Mouse (Mus musculus) myocyte (in vitro differentiated cells): ENCODE data around the gene Nudt15. TPM values are rescaled to one million over a fixed set of nuclear protein-coding genes. Genes with fewer than 3 reads are reported as not detected.

Experiments
- H3K27me3 ChIP-seq: one replicate; pipeline ENCODE4 v1.6.1; 2011; ENCODE audit not compliant: control insufficient read depth, insufficient read depth, insufficient read length
- H3K36me3 ChIP-seq: one replicate; pipeline ENCODE4 v1.6.1; 2011; ENCODE audit not compliant: control insufficient read depth, insufficient read depth
- H3K4me2 ChIP-seq: one replicate; pipeline ENCODE4 v1.6.1; 2011; ENCODE audit warnings: low read depth, control low read depth
- H3K4me3 ChIP-seq: one replicate; pipeline ENCODE4 v1.5.1; 2011; ENCODE audit warnings: mild to moderate bottlenecking, control low read depth, moderate library complexity
- H3K79me2 ChIP-seq: one replicate; pipeline ENCODE4 v1.6.1; 2011; ENCODE audit not compliant: control insufficient read depth, insufficient read depth
- H3ac ChIP-seq: one replicate; pipeline ENCODE4 v1.6.1; 2011; ENCODE audit not compliant: control insufficient read depth, insufficient read length
- CEBPB ChIP-seq: IDR thresholded peaks from 2 replicates; pipeline ENCODE4 v1.6.1; 2011; ENCODE audit warnings: mild to moderate bottlenecking, moderate library complexity; ENCODE audit not compliant: poor library complexity, insufficient read depth, severe bottlenecking
- E2F4 ChIP-seq: IDR thresholded peaks from one replicate; pipeline ENCODE4 v1.6.1; 2011; ENCODE audit warnings: mild to moderate bottlenecking, control low read depth, moderate library complexity; ENCODE audit not compliant: insufficient read depth
- MAX ChIP-seq: IDR thresholded peaks from one replicate; pipeline ENCODE4 v1.6.1; 2011; ENCODE audit warnings: low read depth, mild to moderate bottlenecking, control low read depth
- MYOD1 ChIP-seq, 3 experiments: IDR thresholded peaks; one replicate each; pipeline ENCODE4 v1.6.1; 2011; ENCODE audit warnings: control low read depth in 2 of 3, low read depth in 2 of 3, mild to moderate bottlenecking in 2 of 3, moderate library complexity in 1 of 3; ENCODE audit not compliant: insufficient read length in 2 of 3, control insufficient read depth in 1 of 3
- MYOG ChIP-seq, 3 experiments: IDR thresholded peaks; one replicate each; pipeline ENCODE4 v1.6.1; 2011; ENCODE audit warnings: control low read depth in 2 of 3, low read depth in 2 of 3, mild to moderate bottlenecking in 2 of 3; ENCODE audit not compliant: insufficient read length in 2 of 3, control insufficient read depth in 1 of 3, insufficient read depth in 1 of 3
- POLR2A ChIP-seq: IDR thresholded peaks from one replicate; pipeline ENCODE4 v1.6.1; 2011; ENCODE audit warnings: low read depth, mild to moderate bottlenecking, control low read depth, moderate library complexity; ENCODE audit not compliant: insufficient read length
- POLR2AphosphoS2 ChIP-seq: IDR thresholded peaks from one replicate; pipeline ENCODE4 v1.6.1; 2011; ENCODE audit warnings: low read depth, control low read depth; ENCODE audit not compliant: insufficient read length
- REST ChIP-seq: IDR thresholded peaks from one replicate; pipeline ENCODE4 v1.6.1; 2011; ENCODE audit warnings: mild to moderate bottlenecking, control low read depth, moderate library complexity; ENCODE audit not compliant: insufficient read depth, insufficient read length
- SRF ChIP-seq: IDR thresholded peaks from one replicate; pipeline ENCODE4 v1.6.1; 2011; ENCODE audit warnings: low read depth; ENCODE audit not compliant: control insufficient read depth, insufficient read length
- TCF12 ChIP-seq: IDR thresholded peaks from one replicate; pipeline ENCODE4 v1.6.1; 2011; ENCODE audit warnings: mild to moderate bottlenecking, control low read depth; ENCODE audit not compliant: poor library complexity, insufficient read depth, severe bottlenecking
- TCF3 ChIP-seq: IDR thresholded peaks from one replicate; pipeline ENCODE4 v1.6.1; 2011; ENCODE audit warnings: low read depth, control low read depth; ENCODE audit not compliant: insufficient read length
- USF1 ChIP-seq: IDR thresholded peaks from one replicate; pipeline ENCODE4 v1.6.1; 2011; ENCODE audit warnings: low read depth, mild to moderate bottlenecking, control low read depth, moderate library complexity
- polyA plus RNA-seq: library from polyadenylated mRNA; unstranded; fragments of >200 nt; fragmentation: generic; extraction: Trizol; gene quantifications from one replicate; pipeline ENCODE4 v1.2.1, GENCODE M21; 2012; ENCODE audit warnings: missing spikeins

Nudt15 gene
- polyA plus RNA-seq, 1 experiment, result 2.0 TPM

GRCm38 (mm10) chr14:73494122-73494521, 53.9 kb downstream of the Nudt15 start:
- TF ChIP-seq POLR2A (no peak), USF1 (no peak), TCF12 (no peak), MYOG (IDR thresholded peaks at IDR 0.05; ENCODE audit: control insufficient read depth in 1 of 3, insufficient read depth in 1 of 3, insufficient read length in 2 of 3, low read depth in 2 of 3) (no peak), CEBPB (no peak), E2F4 (no peak), REST (no peak), MYOD1 (IDR thresholded peaks at IDR 0.05; ENCODE audit: control insufficient read depth in 1 of 3, insufficient read length in 2 of 3, low read depth in 2 of 3) (no peak), MAX (no peak), SRF (no peak), TCF3 (no peak)
- Histone ChIP-seq H3K4me2 (no peak overlapping the region), H3K27me3 (no peaks in the 10 kb centered on the region), H3K36me3 (no peaks in the 10 kb centered on the region), H3K79me2 (no peaks in the 10 kb centered on the region), H3ac (no peak overlapping the region), H3K4me3 (no peak overlapping the region)

- no peak overlapping the region for H3ac ChIP-seq
- H3K4me3 ChIP-seq, result no peak overlapping the region
- no peak overlapping the region for H3K4me2 ChIP-seq
- H3K36me3 ChIP-seq, result no peaks in the 10 kb centered on the region
- H3K27me3 ChIP-seq, result no peaks in the 10 kb centered on the region
- H3K79me2 ChIP-seq, result no peaks in the 10 kb centered on the region
- no peak for TF ChIP-seq POLR2AphosphoS2
- no peak for TF ChIP-seq USF1
- TF ChIP-seq E2F4, result no peak
- no peak for TF ChIP-seq CEBPB
- no peak for TF ChIP-seq REST
- TF ChIP-seq POLR2A, result no peak
- no peak for TF ChIP-seq TCF12
- TF ChIP-seq MAX, result no peak
- TF ChIP-seq MYOD1 (IDR thresholded peaks at IDR 0.05; ENCODE audit: control insufficient read depth in 1 of 3, insufficient read length in 2 of 3, low read depth in 2 of 3), result no peak
- no peak for TF ChIP-seq MYOG (IDR thresholded peaks at IDR 0.05; ENCODE audit: control insufficient read depth in 1 of 3, insufficient read depth in 1 of 3, insufficient read length in 2 of 3, low read depth in 2 of 3)
- no peak for TF ChIP-seq TCF3
- TF ChIP-seq SRF, result no peak
These were observed 54.7 kb downstream of the Nudt15 start for GRCm38 (mm10) chr14:73493356-73493755.

GRCm38 (mm10) chr14:73486641-73487040, 61.4 kb downstream of the Nudt15 start:
- no peaks in the 10 kb centered on the region for H3K27me3 ChIP-seq
- TF ChIP-seq MYOG (IDR thresholded peaks at IDR 0.05; ENCODE audit: control insufficient read depth in 1 of 3, insufficient read depth in 1 of 3, insufficient read length in 2 of 3, low read depth in 2 of 3) (no peak), E2F4 (no peak), CEBPB (no peak), REST (no peak), TCF3 (no peak), POLR2AphosphoS2 (no peak), SRF (no peak), MYOD1 (IDR thresholded peaks at IDR 0.05; ENCODE audit: control insufficient read depth in 1 of 3, insufficient read length in 2 of 3, low read depth in 2 of 3) (no peak)
- no peak overlapping the region for H3K4me2 ChIP-seq
- H3ac ChIP-seq, result no peak overlapping the region
- H3K79me2 ChIP-seq, result no peaks in the 10 kb centered on the region
- H3K36me3 ChIP-seq, result no peaks in the 10 kb centered on the region
- H3K4me3 ChIP-seq, result no peak overlapping the region

GRCm38 (mm10) chr14:73484366-73485110, 63.5 kb downstream of the Nudt15 start:
- Histone ChIP-seq H3K36me3 (no peaks in the 10 kb centered on the region), H3K4me3 (no peak overlapping the region), H3K4me2 (no peak overlapping the region), H3K27me3 (no peaks in the 10 kb centered on the region), H3K79me2 (no peaks in the 10 kb centered on the region), H3ac (no peak overlapping the region)
- TF ChIP-seq MYOD1 (IDR thresholded peaks at IDR 0.05; ENCODE audit: control insufficient read depth in 1 of 3, insufficient read length in 2 of 3, low read depth in 2 of 3), result no peak
- no peak for TF ChIP-seq MAX
- no peak for TF ChIP-seq REST
- no peak for TF ChIP-seq MYOG (IDR thresholded peaks at IDR 0.05; ENCODE audit: control insufficient read depth in 1 of 3, insufficient read depth in 1 of 3, insufficient read length in 2 of 3, low read depth in 2 of 3)
- TF ChIP-seq POLR2A, result no peak
- no peak for TF ChIP-seq USF1
- TF ChIP-seq TCF3, result no peak
- TF ChIP-seq POLR2AphosphoS2, result no peak
- no peak for TF ChIP-seq TCF12
- TF ChIP-seq SRF, result no peak
- TF ChIP-seq CEBPB, result no peak
- TF ChIP-seq E2F4, result no peak
